Mouse (Mus musculus) MN1 (cell line): Measurements from ENCODE around the gene Nup107.
"Not testable (repeated sequence)": the region's sequence is repeated elsewhere in the genome, so short reads cannot be mapped to it uniquely, and the experiment has no call there.

Experiments
- DNase-seq: peaks from one replicate; pipeline ENCODE4 v3.0.0-alpha.2; 2016; ENCODE audit warnings: low spot score

Gene Nup107

GRCm38 (mm10) chr10:117763588-117764190, 28.8 kb downstream of the Nup107 start:
- no peak for DNase-seq

- DNase-seq: no peak
Observed at GRCm38 (mm10) chr10:117762966-117763365, 29.5 kb downstream of the Nup107 start.

GRCm38 (mm10) chr10:117762281-117762830, 30.1 kb downstream of the Nup107 start:
- no peak for DNase-seq

GRCm38 (mm10) chr10:117761551-117761950, 31.0 kb downstream of the Nup107 start:
- DNase-seq: no peak

GRCm38 (mm10) chr10:117760831-117761335, 31.6 kb downstream of the Nup107 start:
- DNase-seq: no peak

- no peak for DNase-seq
Observed at GRCm38 (mm10) chr10:117759844-117760630, 32.5 kb downstream of the Nup107 start.

- no peak for DNase-seq
Observed at GRCm38 (mm10) chr10:117758749-117759727, 33.5 kb downstream of the Nup107 start.

GRCm38 (mm10) chr10:117758344-117758743, 34.2 kb downstream of the Nup107 start:
- DNase-seq: not testable (repeated sequence)

GRCm38 (mm10) chr10:117757796-117758342, 34.6 kb downstream of the Nup107 start:
- DNase-seq: no peak

GRCm38 (mm10) chr10:117757259-117757658, 35.2 kb downstream of the Nup107 start:
- DNase-seq: no peak

- no peak for DNase-seq
Observed at GRCm38 (mm10) chr10:117756784-117757183, 35.7 kb downstream of the Nup107 start.

GRCm38 (mm10) chr10:117755799-117756467, 36.6 kb downstream of the Nup107 start:
- DNase-seq: no peak

- DNase-seq: no peak
Observed at GRCm38 (mm10) chr10:117755086-117755798, 37.3 kb downstream of the Nup107 start.

GRCm38 (mm10) chr10:117754609-117754940, 37.9 kb downstream of the Nup107 start:
- DNase-seq: no peak

- DNase-seq: no peak
Observed at GRCm38 (mm10) chr10:117753711-117754608, 38.5 kb downstream of the Nup107 start.

GRCm38 (mm10) chr10:117752851-117753647, 39.5 kb downstream of the Nup107 start:
- DNase-seq: no peak

- no peak for DNase-seq
Observed at GRCm38 (mm10) chr10:117752304-117752821, 40.1 kb downstream of the Nup107 start.

- DNase-seq: no peak
Observed at GRCm38 (mm10) chr10:117751744-117752143, 40.8 kb downstream of the Nup107 start.
